Mouse (Mus musculus): ENCODE measurements at regions not wholly inside any gene's neighbourhood (a gene's known extent, or its start where the extent isn't known, plus 50 kb on each side); places are given as distances from the start of the nearest gene placed in this dataset.
"Not testable (repeated sequence)": the region's sequence is repeated elsewhere in the genome, so short reads cannot be mapped to it uniquely, and the experiment has no call there.

DNA sequence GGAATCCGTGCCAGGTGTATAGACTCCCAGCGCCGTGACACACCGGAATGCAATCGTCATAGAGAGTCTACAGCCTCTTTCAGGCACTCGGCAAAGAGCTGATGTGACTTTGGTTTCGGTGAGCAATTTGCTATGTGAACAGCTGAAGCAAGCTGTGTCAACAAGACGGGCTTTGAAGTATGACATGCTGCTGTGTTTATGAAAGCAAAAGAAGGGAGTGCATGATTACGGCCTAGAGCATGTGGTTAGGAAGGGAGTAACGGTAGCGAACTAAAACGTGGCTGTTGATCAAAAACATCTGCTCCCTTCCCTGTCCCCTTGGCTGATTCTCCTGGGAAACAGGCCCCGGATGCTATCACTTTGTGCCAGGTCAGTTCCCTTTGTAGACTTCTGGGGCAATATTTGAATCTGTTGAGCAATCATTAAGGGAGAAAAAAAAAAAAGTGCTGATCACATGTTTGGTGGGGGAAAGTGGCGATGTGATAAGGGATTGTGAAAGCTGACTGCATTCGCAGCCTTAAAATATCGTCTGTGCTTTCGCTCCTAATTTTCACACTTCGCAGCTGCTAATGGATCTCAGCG is 764.3 kb downstream of the Robo2 start:
- peak; percentile 50 to 71 for DNase-seq

GRCm38 (mm10) chr16:73613017-73613416 is 798.6 kb downstream of the Robo2 start:
- no peak for DNase-seq

- no peak for DNase-seq
These were observed 820.2 kb downstream of the Robo2 start for GRCm38 (mm10) chr16:73591421-73591820.

DNA sequence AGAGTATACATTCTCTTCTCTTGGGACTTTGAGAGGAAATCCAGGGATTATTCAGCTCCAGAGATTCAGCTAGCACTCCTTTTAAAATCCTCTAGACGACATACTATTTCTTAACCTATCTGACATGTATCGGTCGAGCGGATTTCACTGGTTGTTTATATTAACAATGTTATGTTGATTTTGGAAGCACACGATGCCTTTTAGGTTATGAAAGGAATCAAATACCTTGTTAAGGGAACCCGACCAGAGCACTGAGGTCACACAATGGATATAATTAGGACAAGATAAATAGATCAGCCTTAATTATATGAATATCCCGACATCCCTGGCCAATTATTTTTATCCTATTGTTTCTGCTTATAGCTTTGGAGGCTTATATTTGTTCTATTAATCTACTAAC is 850.4 kb downstream of the Robo2 start:
- DNase-seq = no peak

DNA sequence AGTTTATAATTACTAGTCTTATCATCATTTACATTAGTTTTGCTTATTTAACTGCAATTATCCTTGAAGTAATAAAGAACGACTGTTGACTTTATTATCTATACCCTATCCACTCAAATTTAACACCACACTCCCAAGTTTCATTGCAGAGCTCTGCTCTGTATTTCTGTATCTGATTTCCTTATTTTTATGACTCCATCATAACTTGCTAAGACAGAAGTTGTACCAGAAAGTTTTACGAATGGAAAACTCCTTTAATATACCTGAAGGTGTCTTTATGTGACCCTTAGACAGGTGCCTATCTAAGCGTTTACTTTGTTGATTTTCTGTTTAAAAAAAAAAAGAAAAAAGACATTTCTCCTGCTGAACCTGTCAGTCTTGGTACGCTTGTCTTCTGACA is 854.7 kb downstream of the Robo2 start:
- DNase-seq = no peak

GRCm38 (mm10) chr16:73543651-73544050 is 868.0 kb downstream of the Robo2 start:
- DNase-seq = no peak

DNA sequence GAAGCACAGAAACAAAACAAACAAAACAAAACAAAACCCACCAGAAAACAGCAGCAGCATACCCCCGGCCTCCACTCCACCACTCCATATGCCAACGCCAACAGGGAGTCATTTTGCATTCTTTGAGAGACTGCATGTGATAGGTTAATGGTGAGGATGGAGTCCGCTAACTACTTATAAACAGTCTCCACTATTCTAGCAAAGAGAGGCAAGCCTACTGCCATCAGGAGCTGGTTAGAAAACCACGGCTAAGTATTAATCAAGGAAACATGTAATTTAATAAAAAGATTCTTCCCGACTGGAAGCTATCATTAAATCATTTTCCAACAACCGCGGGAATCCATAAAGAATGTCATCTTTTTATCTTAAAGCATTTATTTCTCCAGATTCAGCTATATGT is 873.6 kb downstream of the Robo2 start:
- no peak for DNase-seq

DNA sequence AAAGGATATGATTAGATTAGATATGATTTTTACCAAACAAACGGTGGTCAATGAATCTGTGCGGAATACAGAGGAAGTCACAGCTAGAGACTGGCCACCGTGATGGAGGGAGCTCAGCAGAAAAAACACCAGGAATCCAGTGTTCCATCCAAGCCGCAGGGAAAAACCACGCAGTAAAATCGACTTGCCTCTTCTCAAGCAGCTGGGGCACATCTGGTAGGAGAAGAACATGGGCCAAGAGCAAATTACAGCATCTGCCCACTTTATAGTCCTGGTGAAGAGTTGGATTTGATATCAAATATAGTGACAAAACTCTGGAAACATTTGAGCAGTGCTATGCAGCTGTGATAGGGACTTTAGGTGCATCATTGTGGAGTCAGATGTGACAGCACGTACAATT is 874.1 kb downstream of the Robo2 start:
- DNase-seq = no peak

- DNase-seq = no peak
These were observed 881.4 kb downstream of the Robo2 start for GRCm38 (mm10) chr16:73530191-73530590.

DNA sequence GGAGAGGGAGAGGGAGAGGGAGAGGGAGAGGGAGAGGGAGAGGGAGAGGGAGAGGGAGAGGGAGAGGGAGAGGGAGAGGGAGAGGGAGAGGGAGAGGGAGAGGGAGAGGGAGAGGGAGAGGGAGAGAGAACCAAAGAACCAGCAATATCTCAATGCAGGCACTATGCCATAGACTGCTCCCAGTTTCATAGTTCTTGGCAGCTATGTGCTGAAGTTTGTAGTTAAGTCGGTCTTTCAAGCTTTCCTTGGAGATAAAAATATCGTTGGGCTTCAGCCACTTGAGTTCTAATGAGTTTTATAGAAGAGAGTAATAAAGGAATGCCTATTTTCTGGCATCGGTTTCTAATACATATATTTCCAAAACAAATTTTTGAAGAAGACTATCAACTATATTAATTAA is 888.7 kb downstream of the Robo2 start:
- not testable (repeated sequence) for DNase-seq

- no peak for DNase-seq
These were observed 906.9 kb downstream of the Robo2 start for GRCm38 (mm10) chr16:73504759-73505158.

DNA sequence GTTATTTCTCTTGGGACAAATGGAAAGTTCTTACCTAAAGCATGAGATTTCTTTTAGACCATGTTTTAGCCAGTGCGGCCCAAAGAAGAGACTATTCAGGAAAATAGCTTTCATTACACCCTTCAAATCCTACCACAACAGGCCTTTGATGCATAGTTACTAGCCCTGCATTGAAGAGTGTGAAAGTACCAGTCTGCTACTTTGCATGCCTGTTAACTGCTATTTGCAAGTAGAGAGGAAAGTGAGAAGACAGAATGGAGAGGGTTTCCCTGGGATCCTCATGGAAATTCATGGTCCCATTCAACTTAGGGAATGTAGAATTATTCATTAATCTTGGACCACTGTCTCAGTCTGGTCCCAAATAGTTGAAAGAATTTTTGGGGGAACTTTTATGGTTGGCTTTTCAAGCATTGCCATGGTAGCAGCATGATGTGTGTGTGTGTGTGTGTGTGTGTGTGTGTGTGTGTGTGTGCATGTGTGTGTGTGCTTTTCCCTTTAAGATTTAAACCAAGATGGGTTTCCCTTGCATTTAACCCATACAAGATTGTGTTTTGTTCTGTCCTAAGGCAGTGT is 912.9 kb downstream of the Robo2 start:
- no peak for DNase-seq

DNA sequence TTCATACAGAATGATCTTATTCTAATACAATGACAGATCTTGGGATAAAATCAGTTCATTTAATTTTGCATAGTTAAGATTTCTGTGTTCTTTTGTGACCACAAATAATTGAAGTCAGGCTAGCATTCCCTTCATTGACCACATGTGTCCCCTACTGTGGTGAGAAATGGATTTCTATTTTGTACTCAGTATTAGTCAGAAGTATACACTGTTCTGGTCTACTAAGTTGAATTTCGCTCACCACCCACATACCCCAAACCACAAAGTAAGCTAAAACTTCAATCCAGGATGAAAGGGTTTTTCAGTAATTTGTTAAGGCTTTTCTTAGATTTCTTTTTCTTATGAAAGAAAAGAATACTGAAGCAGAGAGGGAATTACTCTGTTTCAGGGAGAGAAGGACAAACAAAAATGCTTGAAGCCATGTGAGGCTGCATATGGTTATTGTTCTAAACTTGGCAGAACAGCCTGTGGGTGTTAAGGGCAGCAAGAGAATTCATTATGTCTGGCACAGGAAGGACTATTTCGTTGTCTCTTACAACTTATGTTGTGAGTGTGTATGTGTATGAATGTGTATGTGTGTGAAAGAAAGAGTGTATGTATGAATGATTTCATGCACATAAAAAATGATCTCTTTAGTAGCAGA is 928.3 kb downstream of the Robo2 start:
- no peak for DNase-seq

DNA sequence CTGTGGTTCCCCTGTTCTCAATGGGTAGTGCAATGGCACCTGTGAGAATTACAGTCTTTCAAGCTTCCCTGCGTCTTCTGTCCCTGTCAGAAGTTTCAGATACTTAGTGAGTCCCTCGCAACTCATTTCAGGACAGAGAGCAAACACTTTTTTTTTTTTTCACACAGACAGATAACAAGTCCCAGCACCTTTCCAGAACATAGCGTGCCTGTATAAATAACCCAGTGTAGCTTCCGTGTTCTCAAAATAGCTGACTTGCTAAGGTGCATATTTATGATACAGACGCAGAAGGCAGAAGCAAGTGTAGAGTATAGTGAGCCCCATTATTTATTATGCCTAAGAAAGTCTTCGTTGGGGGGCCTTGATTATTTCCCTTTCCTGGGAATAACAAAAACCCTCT is 929.4 kb downstream of the Robo2 start:
- DNase-seq = no peak

- peak in 1 of 2 experiments; percentile 0 for DNase-seq
These were observed 938.1 kb downstream of the Robo2 start for GRCm38 (mm10) chr16:73473502-73473901.

GRCm38 (mm10) chr16:73471547-73471946 is 940.1 kb downstream of the Robo2 start:
- peak in 1 of 2 experiments; percentile 2 for DNase-seq

GRCm38 (mm10) chr16:73470535-73470934 is 941.1 kb downstream of the Robo2 start:
- no peak for DNase-seq

- no peak for DNase-seq
These were observed 945.3 kb downstream of the Robo2 start for GRCm38 (mm10) chr16:73466296-73466695.

- DNase-seq = no peak
These were observed 949.1 kb downstream of the Robo2 start for GRCm38 (mm10) chr16:73462516-73462915.

DNA sequence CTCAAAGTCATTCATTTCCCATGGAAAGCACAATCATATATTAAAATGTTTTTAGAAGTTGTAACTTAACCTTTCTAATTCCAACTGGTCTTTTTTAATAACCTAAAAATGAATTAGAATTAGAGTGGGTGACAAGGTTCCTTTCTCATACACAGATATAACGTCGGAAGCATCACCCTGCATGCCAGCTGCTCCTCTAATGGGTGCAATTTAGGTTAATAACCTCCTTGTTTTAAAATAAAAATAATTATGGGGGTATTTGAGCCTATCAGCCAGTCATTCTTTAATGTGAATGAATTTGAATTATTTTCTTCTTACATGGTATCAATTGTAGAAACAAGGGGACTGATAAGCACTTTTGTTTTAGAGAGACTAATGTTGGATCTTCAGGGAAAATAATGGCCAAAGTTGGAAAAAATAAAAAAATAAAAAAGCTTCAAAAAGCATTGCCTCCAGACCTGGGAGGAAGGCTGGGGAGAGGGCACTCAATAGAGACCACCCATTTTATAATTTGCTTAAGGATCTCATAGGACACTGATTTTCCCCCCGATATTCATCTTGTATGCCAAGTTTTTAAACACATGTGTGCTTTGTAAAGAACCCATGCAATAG is 960.9 kb downstream of the Robo2 start:
- DNase-seq = no peak

DNA sequence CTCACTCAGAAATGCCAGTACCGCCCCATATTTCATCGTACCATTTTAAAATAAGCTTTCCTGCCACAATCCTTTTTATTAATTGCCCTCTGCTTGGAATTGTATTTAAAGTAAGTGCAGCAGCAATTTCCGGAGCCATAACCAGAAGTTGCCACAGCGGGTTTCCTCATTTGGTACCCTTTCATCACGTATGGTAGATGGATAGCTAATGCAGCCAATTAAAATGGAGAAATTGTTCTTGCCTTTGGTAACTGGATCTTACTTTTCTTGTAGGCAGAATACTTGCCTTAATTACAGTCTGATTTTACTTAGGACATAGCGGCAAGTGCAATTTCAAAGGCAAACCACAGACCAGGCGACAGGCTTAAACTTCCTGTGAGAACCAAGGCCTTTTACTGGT is 961.8 kb downstream of the Robo2 start:
- DNase-seq = no peak

GRCm38 (mm10) chr16:73435726-73436125 is 975.9 kb downstream of the Robo2 start:
- no peak for DNase-seq

GRCm38 (mm10) chr16:73424851-73425250 is 986.8 kb downstream of the Robo2 start:
- DNase-seq = no peak

DNA sequence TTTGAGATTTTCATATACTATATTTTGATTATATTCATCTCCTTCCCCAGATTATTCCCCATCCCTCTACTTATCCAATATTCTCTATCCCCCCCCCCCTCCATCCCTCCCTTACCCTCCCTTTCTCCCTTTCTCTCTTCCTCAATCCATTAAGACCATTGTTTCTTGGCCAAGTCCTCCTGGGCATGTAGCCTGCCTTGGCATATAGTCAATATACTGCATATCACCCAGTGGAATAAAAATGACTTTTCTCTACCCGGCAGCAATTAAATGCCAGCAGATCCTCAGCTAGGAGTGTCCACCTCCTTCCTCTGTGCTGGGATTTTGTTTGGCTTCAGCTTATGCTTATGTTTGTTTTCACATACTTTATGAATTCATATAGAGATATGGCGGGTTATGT is 987.3 kb downstream of the Robo2 start:
- no peak for DNase-seq
